Mouse (Mus musculus) B cell, adult 2 months (primary cell): Measurements from ENCODE around the gene Akap17b.
"Not testable (repeated sequence)": the region's sequence is repeated elsewhere in the genome, so short reads cannot be mapped to it uniquely, and the experiment has no call there.

ENCODE experiments used
- DNase-seq, 2 experiments: peaks; one replicate each; pipeline ENCODE4 v3.0.0; 2022

Akap17b gene

DNA sequence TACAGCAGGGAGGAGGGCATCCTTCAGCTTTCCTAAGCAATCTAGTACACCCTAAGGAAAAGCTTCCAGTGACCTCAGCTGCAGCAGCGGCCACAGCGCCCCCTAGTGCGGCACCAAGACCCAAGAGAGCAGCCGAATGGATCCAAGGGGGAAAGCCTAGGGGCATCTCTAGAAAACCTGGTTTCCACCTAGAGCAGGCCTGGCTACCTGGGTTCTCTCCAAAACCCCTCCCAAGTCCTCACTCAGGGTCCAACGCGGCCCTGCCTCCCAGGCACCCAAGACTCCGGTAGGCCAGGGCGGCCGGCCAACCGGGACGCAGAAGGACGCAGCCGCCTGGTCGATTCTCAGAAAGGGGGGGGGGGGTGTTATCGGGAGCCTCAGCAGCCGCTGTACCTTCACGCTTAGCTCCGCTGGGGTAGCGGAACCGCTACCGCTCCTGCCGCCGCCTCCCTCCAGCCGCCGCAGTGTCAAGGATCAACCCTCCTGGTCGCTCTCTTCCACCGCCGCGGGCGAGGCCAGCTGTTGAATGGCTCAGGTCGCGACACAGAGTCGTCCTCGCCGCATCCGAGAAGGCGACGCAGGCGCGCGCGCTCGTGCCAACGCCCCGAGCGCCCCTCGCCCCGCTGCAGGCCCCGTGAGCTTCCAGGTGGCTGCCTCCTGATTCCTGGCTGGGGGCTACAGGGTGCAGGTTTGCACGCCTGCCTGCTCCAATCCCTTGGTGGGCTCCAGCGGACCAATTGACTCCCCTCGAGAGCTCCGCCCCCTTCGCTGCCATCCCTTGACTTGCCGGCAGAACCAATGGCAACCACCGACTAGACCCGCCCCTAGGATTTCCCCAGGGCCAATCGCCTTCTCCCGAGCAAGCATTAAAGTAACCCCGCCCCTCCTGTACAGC lies at the start of gene Akap17b:
Gene Akap17b (minus strand): TSS at position 739 of the 895 bp plus-strand sequence.
- peak; percentile 84 to 87 for DNase-seq

- DNase-seq = peak; percentile 49 to 58
Observed at GRCm38 (mm10) chrX:36691365-36691764, 46.2 kb upstream of the Akap17b start.

DNA sequence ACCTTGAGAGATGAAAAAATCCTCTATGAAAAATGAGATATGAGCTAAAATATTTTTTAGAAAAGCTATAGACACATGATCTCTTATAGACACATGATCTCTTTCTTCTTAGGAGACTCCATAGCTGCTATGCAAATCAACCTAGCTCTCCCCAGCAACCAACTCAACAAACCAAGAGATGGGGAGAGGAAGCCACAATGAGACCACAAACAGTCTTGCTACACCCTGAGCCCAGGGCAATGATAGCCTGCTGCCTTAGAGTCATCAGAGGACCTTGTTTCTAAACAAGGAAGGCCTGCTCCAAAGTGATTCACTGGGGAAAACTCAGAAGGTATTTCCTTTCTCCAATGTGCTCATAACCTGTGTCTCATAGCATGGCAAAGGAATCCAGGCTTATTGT lies 44.5 kb upstream of the Akap17b start:
- peak; percentile 8 to 11 for DNase-seq

DNA sequence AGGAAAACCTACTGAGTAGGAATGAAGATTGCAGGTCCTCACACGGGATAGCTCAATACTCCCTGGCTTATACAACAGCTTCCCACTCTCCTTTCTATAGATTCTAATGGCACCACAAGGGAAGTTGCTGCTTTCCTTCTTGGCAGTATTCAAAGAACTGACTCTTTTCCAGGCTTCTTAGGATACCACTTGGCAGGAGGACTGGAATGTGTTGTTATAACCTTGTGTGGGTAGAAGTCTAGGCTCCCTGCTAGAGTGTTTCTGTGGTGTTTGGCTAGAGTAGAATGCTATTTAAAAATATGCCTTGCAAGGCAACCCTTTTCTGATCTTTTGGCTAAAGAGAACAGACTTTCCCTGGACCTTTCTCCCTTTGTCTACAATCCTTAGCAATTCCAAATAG lies 31.6 kb upstream of the Akap17b start:
- no peak for DNase-seq

DNA sequence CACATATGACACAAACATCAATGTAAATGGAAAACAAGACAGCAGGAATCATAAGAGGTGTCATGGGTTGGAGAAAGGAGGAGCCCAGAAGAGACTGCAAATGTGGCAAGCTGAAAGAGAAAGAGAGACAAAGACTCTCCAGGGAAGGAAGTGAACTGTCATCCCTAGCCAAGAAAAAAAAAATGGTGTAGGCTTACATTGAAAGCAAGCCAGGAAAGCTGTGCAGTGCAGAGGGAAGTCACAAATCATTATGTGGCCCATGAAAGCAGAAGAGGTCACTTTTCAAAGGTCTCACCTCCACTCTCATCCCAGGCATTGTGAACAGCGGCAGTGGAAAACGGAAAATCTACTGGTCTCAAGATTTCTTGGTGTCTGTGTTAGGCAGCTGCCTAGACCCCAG lies 27.5 kb upstream of the Akap17b start:
- no peak for DNase-seq

GRCm38 (mm10) chrX:36640046-36640445 lies 5.1 kb downstream of the Akap17b start:
- DNase-seq = no peak

DNA sequence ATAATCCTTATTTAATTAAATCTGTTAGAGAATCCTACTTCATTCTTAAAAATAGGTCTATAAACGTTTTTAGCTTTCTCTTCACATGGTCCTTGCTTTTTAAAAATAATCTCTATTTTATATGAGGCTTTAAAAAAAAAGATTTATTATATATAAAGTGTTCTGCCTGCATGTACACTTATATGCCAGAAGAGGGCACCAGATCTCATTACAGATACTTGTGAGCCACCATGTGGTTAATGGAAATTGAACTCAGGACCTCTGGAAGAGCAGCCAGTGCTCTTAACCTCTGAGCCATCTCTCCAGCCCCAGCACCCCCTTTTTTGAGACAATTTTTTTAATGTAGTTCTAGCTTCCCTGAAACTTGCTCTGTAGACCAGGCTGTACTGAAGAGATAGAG lies 14.4 kb downstream of the Akap17b start:
- peak; percentile 4 to 8 for DNase-seq

- DNase-seq = no peak
Observed at GRCm38 (mm10) chrX:36628102-36628501, 17.1 kb downstream of the Akap17b start.

GRCm38 (mm10) chrX:36609117-36609516 lies 36.1 kb downstream of the Akap17b start:
- no peak for DNase-seq

- DNase-seq = no peak
Observed at GRCm38 (mm10) chrX:36604040-36604439, 41.2 kb downstream of the Akap17b start.

DNA sequence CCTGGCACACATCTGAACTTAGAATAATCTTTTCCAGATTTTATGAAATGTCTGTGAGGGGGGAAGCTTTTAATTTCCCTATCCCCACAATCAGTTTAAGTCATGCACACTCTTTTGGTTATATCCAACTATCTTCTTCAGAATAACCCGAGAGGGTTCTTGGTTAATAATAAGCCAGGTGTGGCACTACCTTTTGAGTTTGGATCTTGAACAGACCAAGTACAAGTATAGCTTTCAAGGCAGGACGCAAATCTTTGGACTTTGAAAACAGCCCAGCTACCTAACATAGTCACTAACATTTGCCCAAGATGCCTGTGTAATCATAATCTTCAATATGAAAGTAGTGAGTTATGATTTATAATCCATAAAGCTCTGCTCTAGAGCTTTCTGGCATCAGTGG lies 42.3 kb downstream of the Akap17b start:
- DNase-seq = no peak

GRCm38 (mm10) chrX:36600066-36600465 lies 45.1 kb downstream of the Akap17b start:
- DNase-seq = no peak

- DNase-seq = no peak
Observed at GRCm38 (mm10) chrX:36599656-36600055, 45.5 kb downstream of the Akap17b start.

DNA sequence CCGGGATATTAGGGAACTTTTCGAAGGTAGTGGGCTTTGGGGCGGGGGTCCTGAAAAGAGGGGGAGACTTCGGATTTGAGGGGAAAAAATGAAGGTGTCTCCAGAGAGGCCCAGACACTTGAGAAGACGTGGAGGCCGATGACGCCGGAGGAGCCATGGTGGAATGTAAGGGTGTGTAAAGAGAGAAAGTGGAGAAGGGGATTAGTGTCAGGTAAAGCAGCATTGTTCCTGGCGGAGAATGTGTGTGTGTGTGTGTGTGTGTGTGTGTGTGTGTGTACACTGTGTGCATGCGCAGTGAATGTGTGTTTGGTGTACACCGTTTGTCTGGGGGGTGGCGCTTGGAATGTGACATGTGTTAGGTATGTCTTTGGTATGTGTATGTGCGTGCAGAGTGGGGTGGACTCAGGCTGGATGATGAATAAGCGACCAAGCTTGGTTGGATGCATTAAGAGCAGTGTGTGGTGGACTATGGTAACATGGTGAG lies 46.3 kb downstream of the Akap17b start:
- peak; percentile 5 to 8 for DNase-seq

GRCm38 (mm10) chrX:36598390-36598810 lies 46.8 kb downstream of the Akap17b start:
- DNase-seq = no peak

- DNase-seq = peak; percentile 88 to 89
Observed at GRCm38 (mm10) chrX:36597707-36598389, 47.3 kb downstream of the Akap17b start, which contains the start of gene Pgrmc1. Gene Pgrmc1, plus strand, starts transcription at chrX:36598206.

DNA sequence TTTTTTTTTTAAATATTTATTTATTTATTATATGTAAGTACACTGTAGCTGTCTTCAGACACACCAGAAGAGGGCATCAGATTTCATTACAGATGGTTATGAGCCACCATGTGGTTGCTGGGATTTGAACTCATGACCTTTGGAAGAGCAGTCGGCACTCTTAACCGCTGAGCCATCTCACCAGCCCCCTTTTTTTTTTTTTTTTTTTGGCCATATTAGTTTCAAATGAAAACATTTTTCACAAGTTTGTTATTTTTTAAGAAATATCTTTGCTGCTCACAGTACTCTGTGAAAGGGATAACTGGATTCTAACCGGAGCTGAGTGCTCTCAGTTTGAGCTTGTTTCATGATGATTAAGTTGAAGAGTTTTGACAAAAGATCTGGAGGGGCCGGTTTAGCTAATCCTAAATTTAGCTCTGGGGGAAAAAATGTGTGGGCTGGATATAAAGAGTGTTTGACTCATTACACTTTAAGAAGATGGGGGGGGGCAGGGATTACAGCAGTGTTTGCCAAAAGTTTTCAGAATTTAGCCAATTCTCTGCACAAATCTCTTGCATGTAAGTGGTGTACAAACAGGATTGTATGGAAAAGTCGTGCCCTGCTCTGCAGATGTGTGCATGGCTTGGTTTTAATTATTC lies 48.6 kb downstream of the Akap17b start:
- DNase-seq = not testable (repeated sequence)

DNA sequence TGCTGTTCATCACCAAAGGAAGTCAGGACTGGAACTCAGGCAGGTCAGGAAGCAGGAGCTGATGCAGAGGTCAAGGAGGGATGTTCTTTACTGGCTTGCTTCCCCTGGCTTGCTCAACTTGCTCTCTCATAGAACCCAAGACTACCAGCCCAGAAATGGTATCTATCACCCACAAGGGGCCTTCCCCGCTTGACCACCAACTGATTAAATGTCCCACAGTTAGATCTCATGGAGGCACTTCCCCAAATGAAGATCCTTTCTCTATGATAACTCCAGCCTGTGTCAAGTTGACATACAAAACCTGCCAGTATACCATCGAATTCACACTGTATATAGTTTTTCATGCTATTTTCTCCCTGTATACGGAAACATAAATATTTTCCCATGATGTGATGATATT lies 49.9 kb downstream of the Akap17b start:
- no peak for DNase-seq

GRCm38 (mm10) chrX:36591539-36591938 lies 53.7 kb downstream of the Akap17b start:
- DNase-seq = no peak

DNA sequence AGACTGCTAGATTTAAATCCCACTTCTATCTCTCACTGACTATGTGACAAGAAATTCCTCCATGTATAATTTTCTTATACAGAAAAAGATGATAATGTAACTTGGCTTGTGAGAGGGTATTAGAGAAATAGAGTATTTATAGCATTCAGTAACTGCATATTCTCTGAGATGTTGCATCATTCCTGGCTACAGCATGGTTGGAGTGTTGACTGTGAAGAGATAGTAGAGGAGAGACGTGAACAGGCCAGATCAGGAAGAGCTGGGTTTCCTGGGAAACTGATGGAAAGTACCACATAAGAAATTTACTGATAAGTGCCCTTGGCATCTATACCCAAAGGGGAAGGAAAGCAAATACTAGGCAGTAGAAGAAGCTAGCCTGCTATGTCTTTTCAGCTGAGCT lies 54.1 kb downstream of the Akap17b start:
- DNase-seq = no peak

DNA sequence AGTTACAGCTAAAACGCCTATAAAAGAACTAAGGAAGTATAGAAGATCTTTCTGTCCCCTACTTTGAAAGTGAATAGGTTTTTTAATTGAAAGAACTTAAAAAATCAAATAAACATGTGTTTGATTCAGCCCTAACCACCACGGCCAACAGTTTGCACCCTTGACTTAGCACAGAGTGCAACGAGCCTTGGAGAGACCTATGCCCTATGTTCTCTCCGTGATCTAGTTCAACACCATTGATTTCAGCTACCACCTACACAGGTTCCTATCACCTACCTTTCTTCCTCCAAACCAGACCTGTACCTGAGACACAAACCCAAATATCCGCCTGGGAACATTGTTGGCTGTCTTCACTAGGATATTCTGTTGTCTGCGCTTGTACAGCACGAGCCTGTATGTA lies 54.9 kb downstream of the Akap17b start:
- DNase-seq = no peak

DNA sequence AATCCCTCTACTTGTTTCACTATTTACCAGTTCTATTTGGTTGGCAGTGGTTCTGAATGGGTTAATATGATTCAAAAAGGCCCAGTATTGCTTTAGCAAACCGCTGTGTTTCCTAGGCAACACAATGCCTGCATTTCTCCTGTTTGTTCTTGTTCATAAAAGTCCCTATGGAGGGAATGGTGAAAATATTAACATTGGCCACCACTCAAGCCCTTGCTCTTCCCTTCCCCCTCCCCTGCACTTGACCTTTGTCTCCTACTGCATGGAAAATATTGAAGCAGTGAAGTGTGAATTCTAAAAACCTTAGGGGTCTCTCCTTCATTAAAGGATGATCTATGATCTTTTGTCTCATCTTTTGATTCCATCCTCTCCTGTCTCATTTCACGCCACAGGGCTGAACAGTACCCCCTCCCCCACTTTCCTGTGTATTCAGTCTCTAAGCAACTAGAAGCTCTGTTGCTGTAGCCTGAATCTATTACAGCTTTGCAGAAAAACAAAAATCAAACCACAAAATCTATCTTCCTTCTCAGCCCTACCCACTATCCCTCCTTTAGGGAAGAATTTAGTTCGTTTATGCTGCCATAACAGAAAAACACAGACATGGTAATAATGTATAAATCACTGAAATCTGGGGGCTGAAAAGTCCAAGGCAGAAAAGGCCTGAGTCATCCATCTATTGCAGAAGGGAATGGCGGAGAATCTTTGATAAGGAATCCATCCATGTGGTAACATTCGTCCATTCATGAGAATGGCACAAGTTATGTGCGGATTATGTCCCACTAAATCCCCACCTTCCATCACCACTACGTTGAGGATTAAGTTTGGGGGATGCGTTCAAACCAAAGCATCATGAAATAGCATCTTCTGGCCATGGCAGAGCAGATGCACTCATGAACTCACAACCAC lies 57.6 kb downstream of the Akap17b start:
- no peak for DNase-seq
